Mouse (Mus musculus): ENCODE measurements at regions not wholly inside any gene's neighbourhood (a gene's known extent, or its start where the extent isn't known, plus 50 kb on each side); places are given as distances from the start of the nearest gene placed in this dataset.

GRCm38 (mm10) chr16:89718921-89719320, 147.9 kb upstream of the Krtap11-1 start:
- TF ChIP-seq CTCF (IDR thresholded peaks at IDR 0.05; ENCODE audit: control insufficient read depth, insufficient read depth, insufficient replicate concordance, low read depth, low read length) (no peak), POLR2A (IDR thresholded peaks at IDR 0.05; ENCODE audit: control insufficient read depth, low read depth, low read length) (no peak)

Data from testis, adult 2 months (tissue).